Mouse (Mus musculus) kidney, adult 2 months (tissue): ENCODE measurements around the gene Rgs12.

Source experiments
- CTCF ChIP-seq: fragments of 200-500 bp; conservative IDR thresholded peaks from 2 replicates; pipeline ENCODE4 v1.5.1; 2011; ENCODE audit warnings: low read depth, mild to moderate bottlenecking, control low read depth, low read length, moderate library complexity, mixed read lengths; ENCODE audit not compliant: insufficient read depth, insufficient read length
- POLR2A ChIP-seq: fragments of 200-500 bp; IDR thresholded peaks from one replicate; pipeline ENCODE4 v1.6.1; 2011; ENCODE audit warnings: low read depth, low read length, control low read depth

DNA sequence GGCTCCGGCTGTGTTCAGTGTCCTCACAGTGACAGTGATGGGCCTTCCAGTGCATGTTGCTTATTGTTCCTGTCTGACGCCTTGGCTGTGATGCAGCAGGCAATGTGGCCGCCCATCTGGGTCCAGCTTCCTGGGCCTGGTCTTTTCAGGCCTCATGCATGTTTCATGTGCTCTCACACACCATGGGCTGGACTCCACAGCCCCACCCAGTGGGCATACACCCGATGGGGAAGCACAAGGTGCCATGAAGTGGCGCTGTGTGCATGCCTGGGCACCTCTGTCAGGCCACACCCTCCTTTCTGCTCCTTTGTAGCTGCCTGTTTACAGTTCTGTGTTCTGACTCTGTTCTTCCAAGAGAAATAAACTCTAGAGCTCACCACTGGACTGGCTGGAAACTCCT, 83.8 kb downstream of the Rgs12 start:
- TF ChIP-seq CTCF (peak; percentile 51), POLR2A (no peak)
